Mouse (Mus musculus) bone marrow macrophage, adult 2 months (primary cell): ENCODE data around the gene Chmp6.

Experiments used
- CTCF ChIP-seq: IDR thresholded peaks from 2 replicates; pipeline ENCODE4 v1.5.1; 2012; ENCODE audit warnings: low read depth, mild to moderate bottlenecking, low read length, moderate library complexity
- POLR2A ChIP-seq: IDR thresholded peaks from 2 replicates; pipeline ENCODE4 v1.6.1; 2012; ENCODE audit warnings: mild to moderate bottlenecking, low read depth, low read length, borderline replicate concordance

- TF ChIP-seq POLR2A (no peak), CTCF (no peak)
Measured at GRCm38 (mm10) chr11:119898976-119899375, 14.3 kb upstream of the Chmp6 start.
